Mouse (Mus musculus): ENCODE data around the gene Olfr382. TPM values are rescaled to one million over a fixed set of nuclear protein-coding genes. Genes with fewer than 3 reads are reported as not detected.
"Not testable (repeated sequence)": the region's sequence is repeated elsewhere in the genome, so short reads cannot be mapped to it uniquely, and the experiment has no call there.

The Olfr382 gene
- not detected in 2 replicates for total RNA-seq (2021)
- long read RNA-seq = 0 reads

- DNase-seq = no peak
Observed at GRCm38 (mm10) chr11:73517097-73517496, at the start of gene Olfr382. Gene Olfr382, minus strand, starts transcription at chr11:73517197.

GRCm38 (mm10) chr11:73528971-73529370 lies 12.0 kb upstream of the Olfr382 start:
- DNase-seq = not testable (repeated sequence)

- no peak for DNase-seq
Observed at GRCm38 (mm10) chr11:73491503-73491902, 25.5 kb downstream of the Olfr382 start, which contains the start of gene Olfr381. Gene Olfr381, minus strand, starts transcription at chr11:73491603.

Other genes with a start within 250 kb of the Olfr382 start
- 0.27 TPM in 1 of 2 replicates, not detected in the other for gene Trpv3, start 249.8 kb downstream of the Olfr382 start, total RNA-seq (2021)
- gene Aspa, start 187.6 kb downstream of the Olfr382 start, total RNA-seq (2021) = 8.5 and 9.4 TPM in 2 replicates
- not detected in 2 replicates for gene Gm49340, start 187.5 kb downstream of the Olfr382 start, total RNA-seq (2021)
- 0.73 TPM in 1 of 2 replicates, not detected in the other for gene Spata22, start 187.5 kb downstream of the Olfr382 start, total RNA-seq (2021)
- not detected in 2 replicates for gene Olfr20, start 166.4 kb downstream of the Olfr382 start, total RNA-seq (2021)
- not detected in 2 replicates for gene Olfr376, start 146.0 kb downstream of the Olfr382 start, total RNA-seq (2021)
- gene Olfr1, start 117.6 kb downstream of the Olfr382 start, total RNA-seq (2021) = not detected in 2 replicates
- not detected in 2 replicates for gene Olfr378, start 88.7 kb downstream of the Olfr382 start, total RNA-seq (2021)
- gene Olfr380, start 59.7 kb downstream of the Olfr382 start, total RNA-seq (2021) = not detected in 2 replicates
- not detected in 2 replicates for gene Olfr381, start 25.6 kb downstream of the Olfr382 start, total RNA-seq (2021)
- gene Olfr385, start 75.8 kb upstream of the Olfr382 start, total RNA-seq (2021) = not detected in 2 replicates
- not detected in 2 replicates for gene Olfr384, start 81.4 kb upstream of the Olfr382 start, total RNA-seq (2021)
- gene Zfp735, start 171.6 kb upstream of the Olfr382 start, total RNA-seq (2021) = not detected in 2 replicates